Mouse (Mus musculus) lung, postnatal 0 days (tissue): ENCODE results near the gene Fry.

Experiments
- CTCF ChIP-seq: IDR thresholded peaks from 2 replicates; pipeline ENCODE4 v1.5.1; 2016; ENCODE audit warnings: antibody characterized with exemption, mild to moderate bottlenecking
- EP300 ChIP-seq: IDR thresholded peaks from 2 replicates; pipeline ENCODE4 v1.6.1; 2016; ENCODE audit warnings: antibody characterized with exemption, mild to moderate bottlenecking, control low read depth

GRCm38 (mm10) chr5:150166811-150167210 lies 48.4 kb downstream of the Fry start:
- TF ChIP-seq CTCF (no peak), EP300 (no peak)
